Mouse (Mus musculus): ENCODE measurements around the gene Ccdc186.
"Not testable (repeated sequence)": the region's sequence is repeated elsewhere in the genome, so short reads cannot be mapped to it uniquely, and the experiment has no call there.

The Ccdc186 gene

DNA sequence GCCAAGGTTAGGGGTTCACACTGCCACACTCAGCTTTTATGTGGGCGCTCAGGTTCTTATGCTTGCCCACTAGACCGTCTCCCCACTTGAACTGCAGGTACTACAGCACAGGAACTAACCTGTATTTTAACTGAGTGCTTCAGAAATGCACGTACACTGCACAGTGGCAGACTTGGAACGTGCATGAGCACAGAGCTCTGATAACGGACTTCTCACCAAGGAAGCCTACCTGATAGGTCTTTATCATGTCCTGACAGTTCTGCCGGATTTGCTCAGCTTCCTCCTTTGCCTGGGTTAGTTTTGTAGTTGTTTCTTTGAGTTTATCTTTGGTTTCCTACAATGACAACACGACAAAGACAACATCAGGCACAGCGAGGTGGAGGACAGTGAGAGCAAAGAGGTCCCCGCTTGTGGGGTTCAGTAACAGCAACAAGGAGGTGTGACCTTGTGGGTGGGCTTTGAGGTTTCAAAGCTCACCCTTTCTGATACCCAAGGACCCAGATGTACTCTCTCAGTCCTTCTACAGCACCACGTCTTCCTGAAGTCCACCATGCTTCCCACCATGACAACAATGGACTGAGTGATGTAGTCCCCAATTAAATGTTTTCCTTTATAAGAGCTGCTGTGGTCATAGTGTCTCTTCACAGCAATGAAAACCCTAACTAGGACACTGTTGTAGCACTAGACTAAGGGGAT, 20.2 kb downstream of the Ccdc186 start:
- DNase-seq (ENCODE audit: inconsistent age in 2 of 2, low spot score in 1 of 2) = no peak

DNA sequence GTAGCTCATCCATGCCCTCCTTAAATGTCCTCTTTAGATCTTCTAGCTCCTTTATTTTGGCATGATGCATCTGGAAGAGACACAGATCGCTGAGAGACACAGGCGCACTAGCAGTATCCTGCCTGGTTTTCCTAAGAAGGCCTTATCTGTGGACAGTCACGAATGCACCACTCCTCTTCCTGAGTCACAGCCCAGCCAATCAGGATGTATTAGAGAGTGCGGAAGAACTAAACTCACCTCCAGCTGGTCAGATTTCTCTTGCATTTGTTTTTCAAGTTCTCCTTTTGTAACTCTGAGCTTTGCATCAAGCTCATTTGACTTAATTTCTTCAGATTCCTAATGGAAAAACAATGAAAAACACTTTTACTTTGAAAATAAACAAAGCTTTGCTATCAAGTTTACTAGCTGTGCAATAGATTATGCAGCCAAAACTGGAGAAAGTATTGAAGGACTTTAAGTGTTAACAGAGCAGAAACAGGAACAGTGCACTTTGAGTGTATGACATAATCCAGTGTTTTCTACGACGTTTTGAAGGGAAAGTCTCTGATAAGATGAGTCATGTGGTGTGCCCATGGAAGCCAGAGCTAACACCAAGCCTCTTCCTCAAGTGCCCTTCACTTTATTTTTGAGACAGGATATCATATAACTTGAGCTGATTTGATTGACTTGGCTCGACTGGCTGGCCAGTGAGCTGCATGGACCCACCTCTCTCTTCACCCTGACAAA, 20.9 kb downstream of the Ccdc186 start:
- DNase-seq (ENCODE audit: inconsistent age in 2 of 2, low spot score in 1 of 2) = peak in 1 of 2 experiments; percentile 42

DNA sequence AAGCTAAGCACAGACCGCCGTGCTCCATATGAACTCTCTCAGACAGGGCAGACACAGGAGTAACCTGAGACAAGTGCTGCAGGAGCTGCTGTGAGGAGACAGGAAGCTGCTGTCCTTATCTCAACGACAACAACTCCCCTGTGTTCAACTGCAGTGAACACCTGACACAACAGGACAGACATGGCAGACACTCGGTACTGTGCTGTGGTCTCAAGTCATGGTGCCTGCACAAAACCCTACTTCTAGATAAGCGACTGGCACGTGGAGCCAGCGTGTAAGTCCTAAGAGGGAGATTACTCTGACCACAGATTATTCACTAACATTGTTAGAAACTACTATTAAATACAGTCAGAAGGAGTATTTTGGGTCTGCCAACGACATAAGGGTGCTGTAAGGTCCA, 21.8 kb downstream of the Ccdc186 start:
- no peak for DNase-seq (ENCODE audit: inconsistent age in 2 of 2, low spot score in 1 of 2)

- DNase-seq (ENCODE audit: inconsistent age in 2 of 2, low spot score in 1 of 2) = no peak
These were observed 24.6 kb downstream of the Ccdc186 start for GRCm38 (mm10) chr19:56797376-56797775.

DNA sequence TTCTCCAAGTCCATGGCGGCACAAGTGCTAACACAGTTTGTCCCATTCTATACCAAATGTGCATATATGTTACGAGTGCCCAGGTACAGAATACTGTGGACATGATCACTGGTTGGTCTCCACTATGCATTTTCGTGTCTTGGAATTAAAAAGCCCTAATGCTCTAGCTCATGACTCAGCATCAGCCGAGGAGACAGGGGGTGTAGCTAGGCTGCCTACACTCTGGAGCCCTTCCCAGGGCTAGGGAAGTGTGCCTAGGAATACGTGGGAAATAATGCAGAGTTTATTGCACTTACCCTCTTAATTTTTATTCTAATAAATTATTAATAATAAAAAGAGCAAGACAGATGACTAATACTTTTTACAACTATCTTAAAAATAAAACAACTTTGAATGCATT, 33.0 kb downstream of the Ccdc186 start:
- DNase-seq (ENCODE audit: inconsistent age in 2 of 2, low spot score in 1 of 2) = no peak

DNA sequence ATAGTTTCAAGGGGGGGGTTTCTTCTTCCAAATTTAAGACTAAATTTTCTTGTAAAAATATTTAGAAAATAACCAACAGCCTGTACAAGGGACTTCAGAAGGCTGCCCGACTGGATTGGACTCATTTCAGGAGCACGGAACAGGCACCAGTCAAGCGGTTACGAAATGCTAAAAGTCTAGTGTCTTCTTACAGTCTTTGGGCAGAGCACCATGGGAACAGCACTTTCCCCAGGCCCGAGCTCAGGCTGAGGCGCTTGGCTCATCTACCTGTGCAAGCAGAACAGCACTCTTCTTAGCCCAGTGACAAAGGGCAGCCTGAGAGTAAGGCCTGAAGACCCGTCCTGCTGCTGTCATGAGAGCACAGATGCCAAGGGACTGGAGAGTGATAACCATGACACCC, 34.1 kb downstream of the Ccdc186 start:
- no peak for DNase-seq (ENCODE audit: inconsistent age in 2 of 2, low spot score in 1 of 2)

- not testable (repeated sequence) for DNase-seq (ENCODE audit: inconsistent age in 2 of 2, low spot score in 1 of 2)
These were observed 43.5 kb downstream of the Ccdc186 start for GRCm38 (mm10) chr19:56778532-56778931.

DNA sequence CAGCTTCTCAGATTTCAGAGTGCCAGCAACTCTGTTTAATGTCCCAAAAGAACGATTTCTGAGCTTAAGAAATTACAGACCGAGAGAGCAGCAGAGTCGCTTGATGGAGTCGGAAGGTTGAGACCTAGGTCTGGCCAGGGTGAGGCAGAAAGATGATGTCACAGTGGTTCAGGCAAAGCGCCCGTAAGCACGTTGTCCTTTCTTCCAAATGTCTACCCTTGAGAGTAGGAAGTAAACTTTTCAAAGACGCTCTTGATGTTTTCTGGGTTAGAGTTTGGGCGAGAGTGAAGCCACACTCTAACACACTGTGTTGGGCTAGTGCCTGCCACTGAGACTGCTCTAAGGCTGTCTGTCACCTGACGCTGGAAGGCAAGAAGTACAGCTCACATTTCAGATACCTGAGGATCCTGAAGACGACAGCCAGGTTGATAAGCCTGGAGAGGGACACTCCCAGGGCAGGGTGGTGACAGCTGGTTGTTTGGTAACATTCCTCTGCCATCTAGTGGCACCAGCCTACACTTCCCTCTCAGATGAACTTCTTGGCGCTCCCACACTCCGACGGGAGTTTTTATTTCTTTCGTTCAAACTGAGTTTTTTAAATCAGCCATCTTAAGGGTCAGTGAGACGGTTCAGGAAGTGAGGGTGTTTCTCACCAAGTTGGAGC, 45.1 kb downstream of the Ccdc186 start:
- DNase-seq (ENCODE audit: inconsistent age in 2 of 2, low spot score in 1 of 2) = peak; percentile 54 to 82

DNA sequence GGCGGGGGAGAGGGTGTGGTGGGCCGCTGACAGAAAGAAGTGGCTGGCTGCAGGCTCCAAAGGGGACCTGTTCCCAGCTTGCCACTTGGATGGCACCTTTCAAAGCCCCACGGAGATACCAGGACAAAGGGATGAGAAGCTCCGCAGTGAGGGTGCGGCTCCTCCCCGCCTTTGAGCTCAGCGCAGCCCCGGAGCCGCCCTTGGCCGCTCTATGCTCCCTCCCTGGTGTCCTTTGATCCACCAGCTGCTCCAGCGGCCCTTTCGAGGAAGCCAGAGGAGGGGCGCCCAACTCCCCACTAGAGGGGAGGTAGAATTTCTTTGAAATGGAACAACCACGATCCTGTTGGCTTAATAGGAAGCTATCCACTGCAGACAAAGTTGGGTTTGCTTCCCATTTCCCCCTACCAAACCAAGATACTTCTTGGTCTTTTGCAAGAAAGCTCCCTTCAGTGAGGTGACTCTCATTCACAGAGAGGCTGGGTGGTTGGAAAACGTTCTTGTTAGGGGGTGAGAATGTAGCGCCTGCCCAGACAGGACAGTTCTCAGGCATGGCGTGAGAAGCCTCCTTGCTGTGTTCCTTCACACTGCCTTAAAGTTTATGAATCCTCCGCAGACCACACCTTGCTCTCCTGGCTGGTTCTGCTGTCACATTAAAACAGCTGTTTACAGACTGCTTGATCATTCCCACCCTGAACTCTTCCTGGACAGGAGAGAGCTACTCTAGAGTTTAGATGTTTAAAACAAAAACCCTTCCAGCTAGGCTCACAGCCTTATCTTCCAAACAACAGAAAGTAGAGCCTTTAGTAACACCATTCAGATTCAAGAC, 45.9 kb downstream of the Ccdc186 start:
- DNase-seq (ENCODE audit: inconsistent age in 2 of 2, low spot score in 1 of 2) = peak; percentile 29 to 61

DNA sequence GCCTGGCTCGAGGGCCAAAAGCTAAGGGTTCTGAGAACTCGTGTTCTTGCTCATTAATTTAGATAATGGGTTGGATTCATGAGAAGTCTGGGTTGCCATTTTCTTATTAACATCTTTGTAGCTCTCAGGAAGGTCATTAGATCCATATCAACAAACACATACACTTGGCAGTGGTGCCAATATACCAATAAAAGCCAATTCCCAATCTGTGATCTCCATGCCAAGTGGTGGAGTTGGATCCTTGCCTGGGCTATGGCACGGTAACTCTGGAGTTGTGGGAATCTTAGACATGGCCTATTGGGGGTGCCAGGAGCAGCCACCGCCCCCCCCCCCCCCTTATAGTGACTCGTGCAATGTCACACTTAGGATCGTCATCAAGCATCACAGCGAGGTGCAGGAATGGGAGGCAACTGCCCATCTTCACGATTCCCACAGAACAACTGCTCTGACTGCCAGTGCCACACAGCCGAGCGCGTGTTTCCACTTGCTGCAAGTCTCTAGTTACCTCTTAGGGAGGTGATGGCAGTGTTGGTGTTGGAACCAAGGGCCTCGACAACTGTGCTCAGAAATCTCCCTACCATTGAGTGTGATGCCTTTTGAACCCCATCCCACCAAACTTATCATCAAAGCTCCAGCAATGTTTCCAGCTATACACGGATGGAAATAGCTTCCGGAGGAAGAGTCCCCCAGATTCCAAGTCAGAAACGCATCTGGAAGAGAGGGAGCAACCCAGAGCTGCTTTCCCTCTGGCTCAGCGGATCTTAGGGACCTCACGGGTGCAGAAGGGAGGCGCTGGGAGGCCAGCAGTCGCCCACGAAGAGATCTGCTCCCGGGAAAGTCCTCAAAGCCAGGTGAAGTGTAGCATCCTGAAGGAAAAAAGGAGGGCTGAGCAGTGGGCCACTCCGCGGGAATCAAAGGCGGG, 46.8 kb downstream of the Ccdc186 start:
- DNase-seq (ENCODE audit: inconsistent age in 2 of 2, low spot score in 1 of 2) = no peak

- DNase-seq (ENCODE audit: inconsistent age in 2 of 2, low spot score in 1 of 2) = peak in 1 of 2 experiments; percentile 44
These were observed 47.5 kb downstream of the Ccdc186 start for GRCm38 (mm10) chr19:56774408-56774962.

- DNase-seq (ENCODE audit: inconsistent age in 2 of 2, low spot score in 1 of 2) = no peak
These were observed 48.5 kb downstream of the Ccdc186 start for GRCm38 (mm10) chr19:56773393-56773971.

GRCm38 (mm10) chr19:56772158-56772557, 49.8 kb downstream of the Ccdc186 start:
- no peak for DNase-seq (ENCODE audit: inconsistent age in 2 of 2, low spot score in 1 of 2)

DNA sequence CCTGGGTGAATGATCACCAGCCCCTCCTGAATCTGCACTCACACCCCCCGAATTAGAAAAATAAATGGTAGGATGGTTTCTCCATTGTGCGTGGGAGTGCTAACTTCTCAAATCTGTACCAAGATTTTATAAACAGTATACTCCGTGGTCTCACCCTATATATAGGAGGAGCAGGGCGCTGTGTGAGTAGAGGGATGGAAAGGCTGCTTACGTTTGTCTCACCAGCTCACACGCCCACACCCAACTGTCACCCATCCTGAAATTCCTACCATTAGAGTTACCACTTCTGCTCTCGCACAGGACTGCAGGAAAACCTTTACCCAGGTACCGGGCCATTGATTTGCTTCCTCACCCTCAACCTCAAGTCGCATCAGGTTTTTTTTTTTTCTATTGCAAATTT, 53.0 kb downstream of the Ccdc186 start:
- DNase-seq (ENCODE audit: inconsistent age in 2 of 2, low spot score in 1 of 2) = no peak

GRCm38 (mm10) chr19:56762686-56763085, 59.3 kb downstream of the Ccdc186 start:
- peak in 1 of 2 experiments; percentile 25 for DNase-seq (ENCODE audit: inconsistent age in 2 of 2, low spot score in 1 of 2)

DNA sequence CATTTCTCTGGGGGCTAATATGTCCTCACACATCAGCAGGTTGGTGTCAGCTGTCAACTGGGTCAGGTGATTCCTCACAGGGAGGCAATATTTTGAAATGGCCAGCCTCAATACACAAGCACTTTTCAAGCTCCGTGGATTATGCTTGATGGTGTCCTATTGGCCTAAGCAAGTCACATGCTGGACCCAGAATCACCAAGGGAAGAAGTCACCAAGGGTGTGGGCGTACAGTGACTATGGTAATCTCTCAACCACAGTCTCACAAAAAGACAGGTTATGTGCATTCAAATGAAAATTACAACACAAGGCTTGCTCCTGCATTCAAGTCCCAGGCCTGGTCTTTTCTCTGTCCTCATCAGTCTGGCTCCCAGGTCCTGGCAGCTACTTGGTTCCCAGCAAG, 60.3 kb downstream of the Ccdc186 start:
- peak in 1 of 2 experiments; percentile 50 for DNase-seq (ENCODE audit: inconsistent age in 2 of 2, low spot score in 1 of 2)

DNA sequence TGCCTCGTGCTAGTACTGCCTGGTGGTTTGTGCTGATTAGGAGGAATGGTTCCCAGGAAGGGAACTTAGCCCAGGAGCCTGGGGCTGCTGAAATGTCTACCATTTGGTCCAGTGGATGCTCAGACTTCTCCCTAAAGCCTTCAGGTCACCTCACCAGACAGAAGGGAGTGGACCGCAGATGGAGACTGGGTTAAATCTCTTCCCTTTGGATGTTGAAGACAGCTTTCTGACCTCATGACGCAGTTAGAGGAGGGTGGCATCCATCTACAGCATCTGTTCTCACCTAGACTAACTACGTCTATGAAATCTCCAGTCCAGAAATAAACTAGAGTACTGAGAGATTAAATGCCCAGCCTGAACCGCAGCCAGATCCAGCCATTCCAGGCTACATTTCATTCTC, 60.9 kb downstream of the Ccdc186 start:
- peak; percentile 25 to 70 for DNase-seq (ENCODE audit: inconsistent age in 2 of 2, low spot score in 1 of 2)

- peak; percentile 79 to 95 for DNase-seq (ENCODE audit: inconsistent age in 2 of 2, low spot score in 1 of 2)
These were observed 61.6 kb downstream of the Ccdc186 start for GRCm38 (mm10) chr19:56760306-56760940.

DNA sequence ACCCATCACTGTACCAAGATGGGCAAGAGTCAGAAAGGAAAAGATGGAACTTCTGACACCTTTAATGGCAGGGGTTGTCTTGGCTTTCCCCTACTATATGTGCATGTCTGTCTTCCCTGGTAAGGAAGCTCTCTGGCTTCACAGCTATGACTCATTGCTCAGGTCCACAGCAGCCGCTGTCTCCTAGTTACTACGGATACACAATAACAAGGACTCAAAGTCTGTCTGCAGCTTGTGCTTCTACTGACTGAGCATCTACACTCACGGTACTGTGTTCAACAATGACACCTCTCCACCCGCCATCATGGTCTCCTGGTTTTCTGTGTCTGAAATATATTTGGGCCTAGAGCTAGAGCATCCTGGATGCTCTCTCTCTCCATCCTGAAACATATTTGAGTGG, 62.2 kb downstream of the Ccdc186 start:
- DNase-seq (ENCODE audit: inconsistent age in 2 of 2, low spot score in 1 of 2) = peak; percentile 29 to 66
